Mouse (Mus musculus): ENCODE results near the gene Rnf181. TPM values are rescaled to one million over a fixed set of nuclear protein-coding genes. Genes with fewer than 3 reads are reported as not detected.

Gene Rnf181
- polyA plus RNA-seq, 1 experiment from 2014 or later: 88.4 TPM

DNA sequence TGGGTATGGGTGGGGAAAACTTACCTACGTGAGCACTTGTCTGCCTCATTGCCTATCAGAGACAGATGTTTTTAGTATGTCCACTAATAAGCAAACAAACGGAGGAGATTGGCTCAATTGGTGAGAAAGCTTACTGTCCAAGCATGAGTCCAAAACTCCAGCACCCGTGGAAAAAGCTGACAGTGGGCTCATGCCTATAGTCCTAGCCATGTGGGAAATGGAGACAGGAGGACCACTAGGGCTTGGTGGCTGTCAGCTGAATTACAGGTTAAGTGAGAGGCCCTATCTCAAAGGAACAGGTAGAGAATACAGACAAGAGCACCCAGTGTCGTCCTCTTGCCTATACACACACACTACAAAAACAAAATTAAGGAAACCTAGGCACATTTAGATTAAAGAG lies 20.5 kb downstream of the Rnf181 start:
- H3K27me3 ChIP-seq (replicated peaks): no peaks in the 10 kb centered on the region
- H3K9ac ChIP-seq: no peak overlapping the region
- 78% methylated on average over 4 of the region's 4 CpGs for WGBS
- H3K4me1 ChIP-seq: peaks cover 50% of the 10 kb centered on the region
- H3K4me3 ChIP-seq: no peak overlapping the region
- peaks cover 40% of the 10 kb centered on the region for H3K36me3 ChIP-seq
- H3K9me3 ChIP-seq: no peaks in the 10 kb centered on the region
- peak overlapping the region; percentile 77; the same call in 1 of the 2 replicates for H3K4me2 ChIP-seq
- H3K27ac ChIP-seq (replicated peaks): no peak overlapping the region
- ATAC-seq (ENCODE audit: extremely low read depth, insufficient number of reproducible peaks, low FRiP score, low TSS enrichment): no peak

DNA sequence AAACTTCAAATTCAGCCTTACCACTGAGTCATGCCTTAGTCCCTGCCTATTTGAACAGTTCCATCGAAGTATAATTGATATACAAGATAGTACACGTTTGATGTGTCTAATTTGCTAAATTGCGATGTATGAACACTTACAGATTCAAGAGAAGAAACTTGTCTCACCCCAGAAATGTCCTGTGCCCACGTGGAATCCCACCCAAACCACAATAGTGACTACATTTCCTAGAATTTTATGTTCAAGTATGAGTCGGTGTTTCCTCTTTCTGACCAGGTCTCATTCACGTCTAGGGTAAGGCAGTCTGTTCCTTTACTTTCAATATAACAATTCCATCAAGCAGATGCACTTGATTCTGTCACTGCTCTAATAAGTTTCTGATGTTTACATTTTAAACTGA lies 21.1 kb downstream of the Rnf181 start:
- Histone ChIP-seq H3K9me3 (no peaks in the 10 kb centered on the region), H3K4me3 (peak overlapping the region; percentile 97), H3K27me3 (replicated peaks) (no peaks in the 10 kb centered on the region), H3K4me1 (peaks cover 44% of the 10 kb centered on the region), H3K36me3 (peaks cover 37% of the 10 kb centered on the region), H3K27ac (replicated peaks) (peak overlapping the region; percentile 77; the same call in 1 of the 2 replicates), H3K4me2 (peak overlapping the region; percentile 89), H3K9ac (peak overlapping the region; percentile 96)
- 43% methylated on average over 6 of the region's 6 CpGs for WGBS
- ATAC-seq (ENCODE audit: extremely low read depth, insufficient number of reproducible peaks, low FRiP score, low TSS enrichment): no peak

DNA sequence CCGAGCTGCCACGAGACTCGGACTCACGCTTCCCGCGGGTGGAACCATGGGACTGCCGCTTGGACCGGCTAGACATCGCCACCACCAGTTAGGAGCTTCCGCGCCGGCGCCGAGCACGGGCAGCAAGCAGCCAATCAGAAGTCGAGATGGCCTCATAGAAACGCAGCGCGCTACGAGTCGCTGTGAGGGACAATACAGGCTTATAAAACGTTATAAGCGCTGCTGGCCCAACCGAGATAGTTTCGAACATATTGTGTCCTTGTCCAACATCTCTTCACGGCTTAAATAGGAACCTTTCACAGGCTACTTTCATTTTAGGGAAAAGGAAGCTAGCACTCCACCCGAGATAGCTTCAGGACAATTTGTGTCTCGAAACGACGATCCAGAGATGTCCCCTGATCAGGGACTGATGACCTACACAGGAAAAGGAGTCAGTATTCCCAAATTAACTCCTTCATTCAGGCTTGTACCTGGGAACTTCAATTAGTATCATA lies 21.6 kb downstream of the Rnf181 start, which contains the start of gene Usp39:
Usp39 (minus strand) TSS at position 111 of the 494 bp plus-strand sequence.
- H3K9me3 ChIP-seq: no peaks in the 10 kb centered on the region
- H3K27ac ChIP-seq (replicated peaks): peak within 1 kb of the TSS; percentile 77
- peak; percentile 73 for ATAC-seq (ENCODE audit: extremely low read depth, insufficient number of reproducible peaks, low FRiP score, low TSS enrichment)
- H3K9ac ChIP-seq: peak within 1 kb of the TSS; percentile 96
- H3K27me3 ChIP-seq (replicated peaks): no peaks in the 10 kb centered on the region
- H3K4me3 ChIP-seq: peak within 1 kb of the TSS; percentile 97
- H3K36me3 ChIP-seq: peaks cover 35% of the 10 kb centered on the region
- H3K4me2 ChIP-seq: peak within 1 kb of the TSS; percentile 89
- H3K4me1 ChIP-seq: peaks cover 42% of the 10 kb centered on the region
- under 1% methylated on average over 30 of the region's 30 CpGs for WGBS

DNA sequence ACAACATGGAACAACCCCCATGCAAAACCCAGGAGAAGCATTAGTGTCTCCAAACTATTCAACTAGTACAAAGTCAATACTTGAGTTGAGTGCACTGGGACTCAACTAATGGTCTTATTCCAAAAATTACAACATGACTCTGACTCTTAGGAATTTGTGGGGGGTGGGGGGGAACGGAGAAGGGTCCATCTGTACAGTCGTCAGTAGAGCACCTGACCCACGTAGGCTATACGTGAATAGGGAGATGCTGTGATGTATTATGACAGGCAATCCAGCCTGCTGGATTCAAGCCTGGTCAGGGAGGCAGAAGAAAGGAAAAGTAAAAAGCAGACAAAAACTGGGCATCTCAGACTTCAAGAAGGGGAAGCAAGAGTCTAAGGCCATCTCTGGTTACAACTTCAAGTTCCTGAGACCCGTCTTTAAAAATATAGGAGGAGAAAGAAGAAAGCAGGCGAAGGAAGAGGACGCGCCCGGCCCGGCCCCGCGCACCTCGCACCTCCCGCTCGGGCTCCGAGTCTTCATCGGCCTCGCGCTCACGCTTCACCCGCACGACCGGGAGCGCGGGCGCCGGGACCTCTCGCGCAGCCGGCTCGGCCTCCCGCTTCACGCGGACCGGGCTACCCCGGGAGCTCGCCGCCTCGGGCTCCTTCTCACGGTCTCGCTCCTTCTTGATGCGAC lies 22.2 kb downstream of the Rnf181 start:
- Histone ChIP-seq H3K4me2 (peak overlapping the region; percentile 89), H3K27ac (replicated peaks) (peak overlapping the region; percentile 77), H3K36me3 (peaks cover 34% of the 10 kb centered on the region), H3K27me3 (replicated peaks) (no peaks in the 10 kb centered on the region), H3K9me3 (no peaks in the 10 kb centered on the region), H3K4me1 (peaks cover 42% of the 10 kb centered on the region), H3K4me3 (peak overlapping the region; percentile 97), H3K9ac (peak overlapping the region; percentile 96)
- ATAC-seq (ENCODE audit: extremely low read depth, insufficient number of reproducible peaks, low FRiP score, low TSS enrichment): peak; percentile 53
- under 1% methylated on average over 42 of the region's 42 CpGs for WGBS

DNA sequence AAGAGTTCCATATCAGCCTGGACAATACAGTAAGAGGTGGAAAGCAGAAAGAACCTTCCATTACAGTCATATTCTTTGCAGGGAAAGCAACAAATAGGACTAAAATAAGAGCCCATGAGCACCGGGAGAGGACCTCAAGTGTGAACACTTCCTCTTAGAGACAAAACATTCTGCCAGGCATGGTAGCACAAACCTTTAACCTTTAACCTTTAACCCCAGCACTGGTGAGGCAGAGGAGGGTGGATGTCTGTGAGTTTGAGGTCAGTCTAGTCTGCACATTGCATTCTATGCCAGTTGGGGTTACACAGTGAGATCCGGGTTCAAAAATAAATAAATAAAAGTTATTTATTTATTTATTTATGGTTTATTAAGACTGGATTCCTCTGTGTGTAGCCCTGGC lies 26.3 kb downstream of the Rnf181 start:
- Histone ChIP-seq H3K4me3 (no peak overlapping the region), H3K27me3 (replicated peaks) (no peaks in the 10 kb centered on the region), H3K4me2 (no peak overlapping the region), H3K4me1 (peaks cover 16% of the 10 kb centered on the region), H3K27ac (replicated peaks) (no peak overlapping the region), H3K36me3 (peaks cover 61% of the 10 kb centered on the region), H3K9me3 (no peaks in the 10 kb centered on the region), H3K9ac (no peak overlapping the region)
- no peak for ATAC-seq (ENCODE audit: extremely low read depth, insufficient number of reproducible peaks, low FRiP score, low TSS enrichment)
- WGBS: 74% methylated on average over 2 of the region's 2 CpGs

DNA sequence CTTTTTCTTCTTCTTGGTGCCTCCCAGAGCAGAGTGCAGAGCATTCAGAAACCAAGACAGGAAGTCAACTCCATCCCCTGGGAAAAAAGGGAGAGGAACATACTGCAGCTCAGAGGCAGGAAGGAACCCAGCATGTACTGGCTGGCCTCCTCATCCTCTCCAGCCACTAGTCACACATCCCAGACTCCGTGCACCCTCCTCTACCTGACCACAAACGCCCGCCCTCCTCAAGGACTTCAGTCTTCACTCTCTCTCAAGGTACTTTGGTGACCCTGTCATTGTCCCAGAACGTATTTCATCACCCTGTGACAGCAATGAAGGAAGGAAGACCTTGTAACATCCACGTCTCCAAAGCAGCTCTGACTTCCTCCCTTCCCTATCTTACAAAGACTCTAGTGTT lies 33.6 kb downstream of the Rnf181 start:
- no peak for ATAC-seq (ENCODE audit: extremely low read depth, insufficient number of reproducible peaks, low FRiP score, low TSS enrichment)
- peak overlapping the region; percentile 73 for H3K27ac ChIP-seq (replicated peaks)
- peaks cover 98% of the 10 kb centered on the region for H3K36me3 ChIP-seq
- H3K4me1 ChIP-seq: peaks cover 20% of the 10 kb centered on the region
- no peaks in the 10 kb centered on the region for H3K27me3 ChIP-seq (replicated peaks)
- no peaks in the 10 kb centered on the region for H3K9me3 ChIP-seq
- H3K4me3 ChIP-seq: no peak overlapping the region
- whole genome bisulfite sequencing: 34% methylated on average over 5 of the region's 5 CpGs
- no peak overlapping the region for H3K4me2 ChIP-seq
- 0 out of 2 replicates have a peak overlapping the region, but pooled peaks have one; percentile 24 for H3K9ac ChIP-seq

DNA sequence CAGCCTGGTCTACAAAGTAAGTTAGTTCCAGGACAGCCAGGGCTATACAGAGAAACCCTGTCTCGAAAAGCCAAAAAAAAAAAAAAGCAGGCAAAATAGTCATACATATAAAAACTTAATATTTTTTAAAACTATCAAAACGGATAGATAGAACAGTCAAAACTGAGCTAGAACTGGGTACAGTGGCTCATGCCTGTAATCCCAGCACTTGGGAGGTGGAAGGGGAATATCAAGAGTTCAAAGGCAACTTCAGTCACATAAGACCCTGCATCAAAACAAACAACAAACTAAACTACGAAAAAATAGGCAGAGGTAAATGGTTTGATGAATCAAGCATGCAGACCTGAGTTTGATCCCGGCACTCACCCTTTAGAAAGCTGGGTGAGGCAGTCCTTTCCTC lies 36.6 kb downstream of the Rnf181 start:
- Histone ChIP-seq H3K4me1 (peaks cover 20% of the 10 kb centered on the region), H3K9me3 (no peaks in the 10 kb centered on the region), H3K27ac (replicated peaks) (no peak overlapping the region), H3K27me3 (replicated peaks) (no peaks in the 10 kb centered on the region), H3K4me2 (no peak overlapping the region), H3K36me3 (peaks cover 98% of the 10 kb centered on the region), H3K9ac (no peak overlapping the region), H3K4me3 (no peak overlapping the region)
- ATAC-seq (ENCODE audit: extremely low read depth, insufficient number of reproducible peaks, low FRiP score, low TSS enrichment): no peak
- WGBS: 88% methylated on average over 4 of the region's 4 CpGs

DNA sequence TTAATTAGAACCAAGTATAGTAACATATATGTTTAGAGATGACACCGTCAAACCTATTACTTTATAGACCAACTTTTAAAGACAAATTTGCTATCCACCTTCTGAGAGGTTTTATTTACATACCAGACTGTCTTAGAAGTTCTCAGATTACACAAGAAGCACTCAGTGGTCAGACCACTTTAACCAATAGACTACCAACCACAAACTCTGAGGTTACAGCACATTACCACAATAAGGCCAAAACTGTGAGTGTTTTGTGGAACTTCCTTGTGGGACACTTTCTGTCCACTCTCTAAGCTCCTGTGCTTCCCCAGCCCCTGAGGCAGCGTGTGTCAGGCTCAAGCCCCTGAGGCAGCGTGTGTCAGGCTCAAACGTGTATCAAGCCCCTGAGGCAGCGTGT lies 37.7 kb downstream of the Rnf181 start:
- H3K36me3 ChIP-seq: peaks cover 98% of the 10 kb centered on the region
- 92% methylated on average over 5 of the region's 5 CpGs for WGBS
- no peak overlapping the region for H3K4me2 ChIP-seq
- no peak overlapping the region for H3K4me3 ChIP-seq
- H3K4me1 ChIP-seq: peaks cover 19% of the 10 kb centered on the region
- H3K27me3 ChIP-seq (replicated peaks): no peaks in the 10 kb centered on the region
- no peak overlapping the region for H3K9ac ChIP-seq
- no peak for ATAC-seq (ENCODE audit: extremely low read depth, insufficient number of reproducible peaks, low FRiP score, low TSS enrichment)
- no peak overlapping the region for H3K27ac ChIP-seq (replicated peaks)
- H3K9me3 ChIP-seq: no peaks in the 10 kb centered on the region

DNA sequence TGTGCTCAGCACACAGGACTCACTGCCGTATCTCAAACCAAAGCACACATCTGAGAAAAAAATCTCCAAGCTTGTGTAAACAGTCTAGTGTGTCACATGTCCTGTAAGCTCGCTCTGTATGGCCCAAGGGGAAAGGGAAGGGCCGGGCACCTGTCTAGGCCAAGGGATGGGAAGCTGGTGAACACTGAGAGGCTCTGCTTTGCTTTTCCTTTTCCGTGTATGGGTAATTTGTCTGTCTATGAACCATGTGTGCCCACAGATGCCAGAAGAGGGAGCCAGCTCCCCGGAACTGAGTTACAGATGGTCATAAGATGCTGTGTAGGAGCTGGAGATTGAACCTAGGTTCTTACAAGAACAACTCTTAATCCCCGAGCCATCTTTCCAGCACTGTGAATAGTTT lies 40.5 kb downstream of the Rnf181 start:
- ATAC-seq (ENCODE audit: extremely low read depth, insufficient number of reproducible peaks, low FRiP score, low TSS enrichment): no peak
- Histone ChIP-seq H3K27me3 (replicated peaks) (no peaks in the 10 kb centered on the region), H3K4me3 (no peak overlapping the region), H3K36me3 (peaks cover 98% of the 10 kb centered on the region), H3K27ac (replicated peaks) (no peak overlapping the region), H3K4me1 (no peaks in the 10 kb centered on the region), H3K9me3 (no peaks in the 10 kb centered on the region), H3K9ac (no peak overlapping the region), H3K4me2 (no peak overlapping the region)
- WGBS: 68% methylated on average over 6 of the region's 6 CpGs

DNA sequence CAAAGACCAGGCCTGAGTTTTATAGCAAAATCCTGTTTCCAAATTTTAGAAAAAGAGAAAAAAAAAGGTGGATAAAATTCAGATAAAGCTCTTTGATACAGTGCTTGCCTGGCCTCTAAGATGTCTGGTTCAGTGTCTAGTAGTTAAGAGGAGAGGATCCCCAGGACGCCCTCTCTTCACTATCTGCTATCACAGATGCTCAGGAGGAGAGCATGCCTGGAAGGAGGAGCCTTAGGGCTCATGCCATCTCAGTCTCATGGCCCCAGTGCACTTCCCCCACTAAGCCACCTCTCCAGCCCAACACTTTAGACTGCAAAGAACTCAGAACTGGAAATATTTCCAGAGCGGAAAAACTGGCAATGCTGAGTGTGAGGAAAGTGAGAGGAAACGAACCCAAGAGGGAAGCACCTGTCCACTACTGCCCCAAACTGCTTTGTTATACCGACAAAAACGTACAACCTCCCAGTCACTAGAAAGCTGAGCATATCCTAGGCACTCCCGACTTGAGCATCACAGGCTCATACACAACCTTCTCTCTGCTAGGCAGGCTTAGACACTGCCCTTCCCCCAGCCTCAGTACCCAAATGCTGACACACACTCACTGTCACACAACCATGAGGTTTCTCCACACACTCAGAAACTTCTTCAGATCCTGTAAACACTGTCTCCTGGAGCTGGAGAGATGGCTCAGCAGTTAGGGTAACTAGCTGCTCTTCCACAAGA lies 42.8 kb downstream of the Rnf181 start:
- Histone ChIP-seq H3K36me3 (peaks cover 100% of the 10 kb centered on the region), H3K9ac (no peak overlapping the region), H3K27me3 (replicated peaks) (no peaks in the 10 kb centered on the region), H3K4me2 (no peak overlapping the region), H3K4me3 (no peak overlapping the region), H3K4me1 (peaks cover 3% of the 10 kb centered on the region; the same call in 1 of the 2 replicates), H3K27ac (replicated peaks) (no peak overlapping the region), H3K9me3 (no peaks in the 10 kb centered on the region)
- WGBS: 78% methylated on average over 6 of the region's 6 CpGs
- no peak for ATAC-seq (ENCODE audit: extremely low read depth, insufficient number of reproducible peaks, low FRiP score, low TSS enrichment)

DNA sequence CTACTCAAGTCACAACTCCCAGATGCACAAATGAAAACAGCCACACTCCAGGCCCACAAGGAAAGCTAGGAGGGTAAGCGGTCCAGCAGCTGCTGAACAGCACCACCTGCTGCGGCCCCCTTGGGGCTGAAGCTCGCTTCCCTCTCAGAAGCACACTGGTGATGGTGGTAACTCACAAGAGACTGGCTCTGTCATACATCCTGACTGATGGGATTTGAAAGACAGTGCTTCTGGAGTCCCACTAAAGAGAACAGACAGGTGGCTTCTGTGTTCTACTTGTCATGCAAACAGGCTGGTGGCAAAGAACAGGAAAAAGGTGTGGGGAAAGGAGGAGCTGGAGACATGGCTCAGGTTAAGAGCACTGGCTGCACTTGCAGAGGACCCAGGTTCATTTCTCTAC lies 43.8 kb downstream of the Rnf181 start:
- ATAC-seq (ENCODE audit: extremely low read depth, insufficient number of reproducible peaks, low FRiP score, low TSS enrichment): no peak
- Histone ChIP-seq H3K4me2 (no peak overlapping the region), H3K4me3 (no peak overlapping the region), H3K9ac (no peak overlapping the region), H3K4me1 (peaks cover 3% of the 10 kb centered on the region; the same call in 1 of the 2 replicates), H3K27ac (replicated peaks) (no peak overlapping the region), H3K27me3 (replicated peaks) (no peaks in the 10 kb centered on the region), H3K36me3 (peaks cover 100% of the 10 kb centered on the region), H3K9me3 (no peaks in the 10 kb centered on the region)
- 97% methylated on average over 3 of the region's 3 CpGs for whole genome bisulfite sequencing

Measured in heart, embryonic 13.5 days (tissue).